Mouse (Mus musculus) left cerebral cortex, adult 18-20 months (tissue): Measurements from ENCODE around the gene Clec18a. TPM values are rescaled to one million over a fixed set of nuclear protein-coding genes. Genes with fewer than 3 reads are reported as not detected.

Experiments used
- microRNA-seq, 2 experiments: library from miRNA; unstranded; fragments of <30 nt; microRNA quantifications; one replicate each; pipeline ENCODE4 v1.2.0; 2021
- total RNA-seq, 2 experiments: library from RNA; stranded (reverse); gene quantifications; 2 replicates each; pipeline ENCODE4 v1.2.3; 2021

Gene Clec18a
- total RNA-seq, 2 experiments from 2014 or later = 3.6 to 5.5 TPM

Small RNAs within 50 kb of the gene (microRNA-seq; reads per million reads assigned to microRNA genes)
- gene Gm24103 (0 reads per million in 2 experiments), gene Mir3473d (0 to 0.50 reads per million in 2 experiments)

Other genes starting within 250 kb of the Clec18a start
- gene Cog4, start 245.8 kb downstream of the Clec18a start, total RNA-seq = 10 to 100 TPM; 54.3 to 58.6 TPM
- gene Sf3b3, start 245.6 kb downstream of the Clec18a start, total RNA-seq = 10 to 100 TPM; 61.7 to 63.8 TPM
- gene Fuk, start 189.9 kb downstream of the Clec18a start, total RNA-seq = 10 to 100 TPM; 18.8 to 18.9 TPM
- 10 to 100 TPM; 94.4 to 96.8 TPM for gene St3gal2, start 172.5 kb downstream of the Clec18a start, total RNA-seq
- gene Ddx19a, start 94.6 kb downstream of the Clec18a start, total RNA-seq = 10 to 100 TPM; 25.9 to 28.7 TPM
- gene Ddx19b, start 60.7 kb downstream of the Clec18a start, total RNA-seq = 10 to 100 TPM; 21.2 to 22.5 TPM
- 100 to 1,000 TPM in 1 of 2 experiments, 10 to 100 TPM in 1; 94.0 to 102 TPM for gene Aars, start 59.3 kb downstream of the Clec18a start, total RNA-seq
- gene Exosc6, start 36.1 kb downstream of the Clec18a start, total RNA-seq = not detected
- gene Pdpr, start 2.2 kb upstream of the Clec18a start, total RNA-seq = 10 to 100 TPM; 28.0 to 29.3 TPM
- gene Glg1, start 166.8 kb upstream of the Clec18a start, total RNA-seq = 100 to 1,000 TPM; 138 to 139 TPM
- gene Rfwd3, start 207.8 kb upstream of the Clec18a start, total RNA-seq = 10 to 100 TPM; 22.3 to 23.2 TPM
- gene Mlkl, start 245.8 kb upstream of the Clec18a start, total RNA-seq = under 1 TPM; 0.37 to 0.86 TPM